Mouse (Mus musculus): ENCODE measurements around the gene Vgll4. TPM values are rescaled to one million over a fixed set of nuclear protein-coding genes. Genes with fewer than 3 reads are reported as not detected.

The Vgll4 gene
- total RNA-seq, 1 experiment from 2014 or later = 47.0 TPM

DNA sequence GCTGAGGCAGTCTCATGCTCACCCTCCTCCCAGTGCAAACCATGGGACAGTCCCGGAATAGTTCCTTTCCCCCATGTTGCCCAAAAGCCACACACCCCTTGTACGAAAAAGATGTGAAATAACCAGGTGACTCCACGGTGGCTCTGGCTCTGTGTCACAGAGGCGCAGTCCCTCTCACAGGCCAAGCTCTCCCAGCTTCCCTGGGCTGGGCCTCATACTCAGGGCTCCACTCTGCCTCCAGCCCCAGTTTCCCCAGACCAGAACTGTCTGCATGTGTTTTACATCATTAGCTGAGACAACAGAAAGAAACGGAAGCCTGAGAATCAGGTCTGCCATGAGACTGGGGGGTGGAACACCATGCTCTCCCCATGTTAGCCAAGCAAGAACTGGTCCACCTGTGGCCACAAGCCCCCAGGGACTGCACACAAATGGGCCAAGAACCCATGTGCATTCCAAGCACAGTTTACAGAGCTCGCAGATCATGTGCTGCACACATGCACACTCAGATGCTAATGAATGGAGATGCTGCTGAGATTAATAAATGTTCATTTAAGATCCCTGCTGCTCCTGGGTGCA, 100.2 kb downstream of the Vgll4 start:
- no peak for DNase-seq

DNA sequence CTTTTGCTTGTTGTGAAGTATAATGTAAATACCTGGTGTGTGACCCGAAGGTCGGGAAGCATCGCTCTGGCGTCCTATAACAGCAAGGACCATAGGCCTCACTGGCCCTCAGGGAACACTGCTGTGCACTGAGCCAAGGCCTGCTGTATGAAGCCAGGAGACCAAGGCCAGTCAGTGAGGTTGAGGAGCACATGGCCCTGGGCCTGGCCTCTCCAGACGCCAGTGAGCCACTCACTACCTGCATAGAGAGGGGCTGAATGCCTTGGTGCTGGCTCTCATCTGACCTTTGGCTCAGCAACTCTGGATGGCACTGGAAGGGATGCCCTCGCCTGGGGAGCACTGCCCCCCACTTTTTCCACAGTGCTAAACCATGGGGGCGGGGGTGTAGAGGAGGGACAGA, 101.1 kb downstream of the Vgll4 start:
- no peak for DNase-seq

GRCm38 (mm10) chr6:114866619-114867018, 103.2 kb downstream of the Vgll4 start:
- DNase-seq = no peak

DNA sequence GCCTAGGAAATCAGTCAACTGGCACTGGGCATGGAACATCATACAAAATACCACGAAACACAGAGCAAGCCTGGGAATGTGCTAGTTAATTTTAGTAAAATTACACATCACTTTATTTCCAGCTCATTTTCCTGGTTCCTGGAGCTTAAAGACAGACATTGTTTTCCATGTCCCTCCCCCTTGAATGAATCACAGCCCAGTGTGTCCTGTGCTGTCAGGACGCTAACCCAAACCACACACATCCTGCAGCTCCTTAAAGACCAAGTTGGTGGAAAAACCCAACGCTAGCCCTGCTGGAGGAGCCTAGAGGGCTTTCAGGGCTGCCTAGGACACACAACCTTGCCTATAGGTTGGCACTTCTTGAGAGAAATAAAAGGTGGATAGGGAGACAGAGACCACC, 103.7 kb downstream of the Vgll4 start:
- no peak for DNase-seq

GRCm38 (mm10) chr6:114864421-114864820, 105.4 kb downstream of the Vgll4 start:
- no peak for DNase-seq

GRCm38 (mm10) chr6:114863501-114863900, 106.3 kb downstream of the Vgll4 start:
- DNase-seq = no peak

DNA sequence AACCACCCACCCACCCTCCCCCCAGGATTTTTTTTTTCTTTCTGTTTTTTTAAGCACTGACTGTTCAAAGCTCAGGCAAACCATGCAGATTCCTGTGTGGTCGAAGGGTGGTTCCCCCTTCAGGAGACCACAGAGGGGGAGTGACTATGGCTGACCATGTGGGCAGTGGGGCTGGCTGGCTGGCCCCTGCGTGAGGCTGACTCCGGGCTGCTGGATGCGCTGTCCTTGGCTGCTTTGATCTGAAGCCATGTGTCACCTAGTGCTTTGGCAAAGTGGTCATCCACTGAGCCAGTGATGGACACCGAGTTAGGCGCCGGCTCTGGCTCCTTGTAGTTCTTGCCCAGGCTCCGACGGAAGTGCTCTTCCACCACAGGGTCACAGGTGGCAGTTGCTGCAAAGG, 107.7 kb downstream of the Vgll4 start:
- DNase-seq = no peak

GRCm38 (mm10) chr6:114861591-114861990, 108.2 kb downstream of the Vgll4 start:
- DNase-seq = no peak

- no peak for DNase-seq
These were observed 108.9 kb downstream of the Vgll4 start for GRCm38 (mm10) chr6:114860677-114861568.

DNA sequence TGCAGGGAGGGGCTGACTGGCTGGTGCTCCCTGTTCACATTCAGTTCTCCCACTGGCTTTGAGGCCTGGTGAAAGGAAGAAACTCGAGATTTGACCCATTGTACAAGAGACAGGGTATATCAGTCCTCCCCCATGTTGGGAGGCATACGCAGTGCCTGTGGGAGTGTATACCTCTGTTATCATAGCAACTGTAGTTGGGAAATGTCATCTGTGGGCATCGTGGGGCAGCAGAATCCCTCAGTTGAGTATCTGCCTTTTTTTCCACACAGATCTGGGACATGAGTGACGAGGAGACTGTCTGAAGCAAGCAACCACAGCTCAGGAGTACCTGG, 111.1 kb downstream of the Vgll4 start:
- no peak for DNase-seq

DNA sequence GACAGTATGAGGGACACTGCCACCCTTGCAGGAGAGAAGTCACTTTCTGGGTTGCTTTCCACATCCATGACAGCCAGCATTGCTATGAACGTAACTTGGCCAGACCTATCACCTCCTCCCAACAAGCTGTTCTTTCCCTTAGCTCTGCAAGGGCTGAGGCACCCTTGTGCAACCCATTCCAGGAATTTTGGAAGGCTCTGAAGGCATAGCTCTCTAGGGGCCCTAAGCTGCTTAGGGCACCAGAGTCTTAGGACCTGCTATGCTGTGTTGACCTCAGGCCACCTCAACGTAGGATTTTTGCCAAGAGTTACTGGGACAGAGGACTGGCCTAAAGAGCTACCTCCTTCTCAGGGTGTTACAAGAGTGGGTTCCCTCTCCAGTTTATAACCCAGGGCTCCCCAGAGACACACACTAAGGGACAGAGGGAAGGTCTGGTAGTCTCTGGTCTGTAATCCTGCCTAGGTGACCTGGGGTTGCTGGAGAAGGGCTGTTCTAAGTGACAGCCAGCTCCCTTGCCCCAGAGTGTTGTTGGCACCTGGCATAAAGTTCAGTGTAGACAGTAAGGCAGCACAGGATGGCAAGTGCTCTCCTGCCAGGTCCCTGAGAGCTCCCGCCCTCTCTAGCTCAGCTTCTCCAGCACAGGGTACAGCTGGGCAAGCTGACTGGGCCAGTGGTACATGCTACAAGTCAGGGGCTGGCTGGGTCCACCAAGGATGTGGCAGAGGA, 111.6 kb downstream of the Vgll4 start:
- DNase-seq = no peak

DNA sequence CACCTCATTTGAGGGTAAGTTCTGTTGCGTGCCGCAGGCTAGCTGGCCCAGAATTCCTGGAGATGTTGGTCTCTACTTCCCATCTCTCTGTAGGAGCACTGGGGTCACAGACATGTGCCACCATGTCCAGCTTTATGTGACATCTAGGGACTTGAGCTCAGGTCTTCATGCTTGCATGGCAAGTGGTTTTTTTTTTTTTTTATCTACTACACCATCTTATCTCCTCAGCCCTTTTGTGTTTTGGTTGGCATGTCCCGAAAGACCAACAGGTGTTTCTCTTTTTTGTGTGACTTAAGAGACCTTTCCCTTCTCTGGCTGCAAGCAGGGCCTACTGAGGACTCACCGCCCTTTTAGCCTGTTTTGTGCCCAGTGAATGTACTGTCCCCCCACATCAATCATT, 113.3 kb downstream of the Vgll4 start:
- no peak for DNase-seq

DNA sequence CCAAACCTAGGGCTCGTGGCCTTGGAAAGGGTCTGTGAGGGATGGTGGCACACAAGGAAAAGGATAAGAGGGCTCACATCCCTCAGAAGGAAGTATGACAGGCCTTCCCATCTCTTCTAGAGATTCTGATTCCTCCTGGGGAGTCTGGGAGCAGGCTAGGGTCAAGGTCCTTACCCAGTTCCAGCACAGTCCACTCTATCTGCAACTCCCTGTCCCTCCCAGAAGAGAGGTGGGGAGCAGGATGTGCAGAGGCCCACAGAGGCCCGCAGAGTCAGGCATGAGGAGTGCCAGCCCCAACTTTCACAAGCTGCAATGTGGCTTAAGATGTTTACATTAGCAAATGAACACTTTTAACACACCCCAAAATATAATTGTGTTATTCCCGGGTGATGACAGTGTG, 114.2 kb downstream of the Vgll4 start:
- DNase-seq = no peak

- no peak for DNase-seq
These were observed 115.4 kb downstream of the Vgll4 start for GRCm38 (mm10) chr6:114854368-114854767.

DNA sequence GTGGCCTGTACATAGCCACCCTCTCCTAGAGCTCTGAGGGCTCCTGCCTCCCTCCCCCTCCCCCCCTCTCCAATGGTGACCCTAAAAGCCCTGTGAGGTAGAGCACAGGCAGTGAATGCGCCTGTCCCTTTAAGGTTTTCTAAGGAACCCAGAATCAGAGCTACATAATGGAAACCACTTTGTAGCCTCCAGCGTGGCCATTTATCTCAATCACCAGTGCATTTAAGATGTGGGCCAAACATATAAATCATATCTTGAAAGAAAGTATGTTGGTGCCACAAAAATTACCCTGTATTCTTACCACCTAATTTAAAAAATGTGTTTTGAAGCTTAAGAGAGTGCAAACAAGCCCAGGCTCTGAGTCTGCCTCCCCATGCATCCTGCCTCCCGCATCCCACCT, 117.1 kb downstream of the Vgll4 start:
- no peak for DNase-seq

GRCm38 (mm10) chr6:114851688-114852087, 118.1 kb downstream of the Vgll4 start:
- no peak for DNase-seq

DNA sequence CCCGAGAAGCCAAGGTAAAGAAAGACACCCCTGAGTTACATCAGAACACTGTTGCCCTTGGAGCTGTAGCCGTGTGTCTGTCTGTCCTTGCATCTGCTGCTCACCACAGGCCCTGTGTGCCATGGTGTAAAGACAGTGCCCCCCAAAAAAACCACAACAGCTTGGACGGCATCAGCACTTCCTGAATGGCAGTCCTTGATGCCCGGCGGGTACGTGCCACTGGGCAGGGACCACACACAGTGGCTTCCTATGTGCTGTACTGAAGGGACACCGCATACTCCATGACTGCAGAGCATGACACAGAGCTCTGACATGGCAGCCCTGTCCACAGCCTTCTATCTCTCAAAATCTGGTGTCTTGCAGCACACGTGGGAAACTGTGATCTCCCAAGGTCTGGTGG, 120.0 kb downstream of the Vgll4 start:
- no peak for DNase-seq

GRCm38 (mm10) chr6:114848761-114849160, 121.0 kb downstream of the Vgll4 start:
- no peak for DNase-seq

DNA sequence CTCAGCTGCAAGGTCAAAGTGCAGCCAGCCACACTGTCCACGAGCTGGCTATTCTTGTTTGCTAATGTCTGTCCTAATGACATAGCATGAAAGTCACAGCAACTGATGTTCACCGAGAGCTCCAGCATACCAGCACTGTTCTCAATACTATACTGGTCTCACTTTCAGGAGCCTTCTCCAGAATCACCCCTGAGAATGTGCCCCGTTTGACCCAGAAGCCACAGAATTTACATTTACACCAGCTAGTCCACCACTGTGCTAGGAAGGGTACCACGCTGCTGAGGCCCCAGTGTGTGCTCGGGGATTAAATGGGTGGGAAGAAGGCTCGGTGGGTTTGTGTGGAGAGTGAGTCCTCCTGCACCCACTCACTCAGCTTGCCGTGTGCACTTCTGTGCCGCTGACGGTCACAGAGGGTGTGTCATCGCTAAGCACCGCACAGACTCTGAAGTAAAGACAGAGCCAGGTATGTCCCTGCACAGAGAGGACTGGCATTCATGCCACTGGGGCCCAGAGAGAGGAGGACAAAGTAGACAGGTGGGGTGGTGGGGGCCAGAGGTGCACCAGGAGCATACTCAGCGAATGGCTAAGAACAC, 122.1 kb downstream of the Vgll4 start:
- DNase-seq = no peak

GRCm38 (mm10) chr6:114846153-114846772, 123.5 kb downstream of the Vgll4 start:
- no peak for DNase-seq

DNA sequence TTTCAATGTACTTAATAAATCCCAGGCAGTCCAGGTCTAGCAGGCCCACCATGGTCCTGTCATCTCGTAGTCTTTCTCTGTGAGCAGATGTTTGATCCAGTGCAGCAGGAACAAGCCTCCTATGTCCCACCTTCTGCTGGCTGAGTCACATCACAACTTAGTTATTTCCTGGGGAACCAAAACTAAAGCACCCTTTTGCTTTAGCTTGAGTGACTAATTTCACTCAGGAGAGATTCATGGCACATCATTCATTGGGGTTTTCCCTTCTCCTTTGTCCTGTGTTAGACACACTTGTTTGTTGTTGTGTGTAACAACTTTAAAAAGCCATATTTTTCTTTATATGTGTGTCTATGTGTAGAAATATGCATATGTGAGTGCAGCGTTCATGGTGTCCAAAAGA, 126.9 kb downstream of the Vgll4 start:
- no peak for DNase-seq

DNA sequence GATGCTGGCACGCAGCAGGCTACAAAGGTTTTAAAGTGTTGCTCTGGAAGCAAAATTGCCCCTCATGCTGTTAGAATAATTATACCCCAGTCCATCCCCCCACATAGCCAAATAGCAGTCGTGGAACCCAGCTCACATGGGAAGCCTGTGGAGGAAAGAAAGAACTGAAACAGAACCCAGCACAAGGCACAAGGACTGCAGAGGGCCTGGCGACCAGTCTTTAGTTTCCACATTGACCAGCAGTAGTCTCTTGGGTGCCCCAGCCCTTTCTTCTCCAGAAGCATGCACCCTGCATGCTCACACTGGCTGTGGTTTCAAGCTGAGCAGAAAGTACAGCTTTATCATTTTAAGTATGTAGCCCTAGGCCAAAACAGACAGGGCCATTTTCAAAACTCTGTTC, 127.7 kb downstream of the Vgll4 start:
- no peak for DNase-seq

DNA sequence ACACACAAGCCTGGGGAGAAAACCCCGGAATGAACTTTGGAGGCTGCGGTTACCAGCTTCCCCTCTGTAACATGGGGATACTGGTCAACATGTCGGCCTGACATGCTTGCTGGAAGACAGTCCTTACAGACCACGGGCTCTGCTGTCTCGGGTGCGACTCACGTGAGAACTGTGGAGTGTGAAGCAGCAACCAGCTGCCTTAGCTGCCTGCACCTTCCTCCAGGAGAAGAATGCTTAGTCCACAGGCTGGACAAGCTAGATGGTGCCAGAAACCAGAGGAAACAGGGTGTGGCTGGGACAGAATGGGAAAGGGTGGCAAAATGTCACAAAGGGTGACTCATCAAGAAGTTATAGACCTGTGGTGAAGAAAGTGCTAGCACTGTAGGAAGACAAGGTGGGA, 129.8 kb downstream of the Vgll4 start:
- DNase-seq = no peak

Measured in adrenal gland, postnatal 25 days (tissue).